Mouse (Mus musculus) mesoderm, embryonic 11.5 days (tissue): ENCODE results near the gene Nap1l1.
"Not testable (repeated sequence)": the region's sequence is repeated elsewhere in the genome, so short reads cannot be mapped to it uniquely, and the experiment has no call there.

Experiments used
- DNase-seq: peaks from one replicate; pipeline ENCODE4 v3.0.0-alpha.2; 2012; ENCODE audit warnings: low read depth, low spot score

The Nap1l1 gene

GRCm38 (mm10) chr10:111479599-111479998 lies 6.6 kb downstream of the Nap1l1 start:
- no peak for DNase-seq

GRCm38 (mm10) chr10:111482654-111483053 lies 9.6 kb downstream of the Nap1l1 start:
- no peak for DNase-seq

GRCm38 (mm10) chr10:111484079-111484478 lies 11.1 kb downstream of the Nap1l1 start:
- DNase-seq = no peak

GRCm38 (mm10) chr10:111488793-111489192 lies 15.8 kb downstream of the Nap1l1 start:
- no peak for DNase-seq

GRCm38 (mm10) chr10:111490079-111490478 lies 17.1 kb downstream of the Nap1l1 start:
- DNase-seq = not testable (repeated sequence)

- DNase-seq = no peak
Measured at GRCm38 (mm10) chr10:111495888-111496287, 22.9 kb downstream of the Nap1l1 start.

GRCm38 (mm10) chr10:111499892-111500291 lies 26.9 kb downstream of the Nap1l1 start:
- DNase-seq = no peak

GRCm38 (mm10) chr10:111503071-111503470 lies 30.0 kb downstream of the Nap1l1 start:
- peak; percentile 85 for DNase-seq

GRCm38 (mm10) chr10:111503716-111504115 lies 30.7 kb downstream of the Nap1l1 start:
- no peak for DNase-seq

- no peak for DNase-seq
Measured at GRCm38 (mm10) chr10:111504606-111505005, 31.6 kb downstream of the Nap1l1 start.

- no peak for DNase-seq
Measured at GRCm38 (mm10) chr10:111505406-111505805, 32.4 kb downstream of the Nap1l1 start.

GRCm38 (mm10) chr10:111506101-111506925 lies 33.3 kb downstream of the Nap1l1 start, which contains the start of gene Phlda1:
Gene Phlda1, plus strand, starts transcription at chr10:111506286.
- peak; percentile 92 for DNase-seq

- peak; percentile 54 for DNase-seq
Measured at GRCm38 (mm10) chr10:111506926-111507459, 34.0 kb downstream of the Nap1l1 start.

GRCm38 (mm10) chr10:111507460-111508211 lies 34.6 kb downstream of the Nap1l1 start:
- DNase-seq = peak; percentile 47

GRCm38 (mm10) chr10:111508324-111509080 lies 35.5 kb downstream of the Nap1l1 start:
- DNase-seq = no peak

GRCm38 (mm10) chr10:111509103-111509784 lies 36.2 kb downstream of the Nap1l1 start:
- DNase-seq = no peak

- no peak for DNase-seq
Measured at GRCm38 (mm10) chr10:111509981-111510380, 37.0 kb downstream of the Nap1l1 start.

GRCm38 (mm10) chr10:111510798-111511197 lies 37.8 kb downstream of the Nap1l1 start:
- no peak for DNase-seq

- no peak for DNase-seq
Measured at GRCm38 (mm10) chr10:111512036-111512568, 39.1 kb downstream of the Nap1l1 start.

- DNase-seq = no peak
Measured at GRCm38 (mm10) chr10:111514282-111514885, 41.4 kb downstream of the Nap1l1 start.
